ENCODE assay signal across 9 mouse cellular contexts in genomic region chr11:94927771-94928291, GRCm38 (mm10). TPM values are rescaled to one million over a fixed set of nuclear protein-coding genes. Genes with fewer than 3 reads are reported as not detected.
DNase-seq lines count a peak whose midpoint lies in the region; ATAC-seq lines count a peak whose summit lies in the region.
"Had no signal": no experiment of that assay in that cellular context is flagged by ENCODE, and none has a peak within 500 bp of the region (broad histone marks: within the 10 kb centered on the region; RNA-seq: fewer than 3 reads in every experiment).

No protein-coding gene starts in this region.

- peak overlapping the region; percentile 94 for H3K27ac ChIP-seq in kidney, embryonic 16.5 days (ENCODE audit: low read length)
- peak overlapping the region; percentile 83 for H3K27ac ChIP-seq in embryonic facial prominence, embryonic 10.5 days (replicated peaks)
- peak overlapping the region; percentile 86 for H3K27ac ChIP-seq in heart, embryonic 12.5 days (ENCODE audit: poor library complexity, severe bottlenecking)
- H3K27ac ChIP-seq in limb, embryonic 15.5 days, result peak overlapping the region; percentile 95

- no peak for DNase-seq in kidney, postnatal 25 days
- DNase-seq in embryonic facial prominence, embryonic 10.5 days (ENCODE audit: low spot score), result no peak
- no peak for DNase-seq in layer of hippocampus, adult 9-10 months (ENCODE audit: low spot score)
- DNase-seq in neural tube, embryonic 10.5 days (ENCODE audit: extremely low spot score, low spot score), result no peak
- DNase-seq: cerebellum, adult 9-10 months; layer of hippocampus, postnatal 36 days had no signal

- peak overlapping the region; percentile 31 for H3K9ac ChIP-seq in kidney, embryonic 16.5 days (replicated peaks; ENCODE audit: low read length)
- peak overlapping the region; percentile 33; the same call in 1 of the 2 replicates for H3K9ac ChIP-seq in heart, embryonic 12.5 days
- no peak overlapping the region for H3K9ac ChIP-seq in limb, embryonic 15.5 days

- no peak overlapping the region for H3K4me3 ChIP-seq in kidney, embryonic 16.5 days (ENCODE audit: low read length)
- H3K4me3 ChIP-seq in embryonic facial prominence, embryonic 10.5 days, result no peak overlapping the region
- no peak overlapping the region for H3K4me3 ChIP-seq in heart, embryonic 12.5 days
- H3K4me3 ChIP-seq in limb, embryonic 15.5 days, result no peak overlapping the region

- no peaks in the 10 kb centered on the region for H3K36me3 ChIP-seq in kidney, embryonic 16.5 days (ENCODE audit: insufficient read depth, low read length)
- H3K36me3 ChIP-seq in embryonic facial prominence, embryonic 10.5 days (replicated peaks), result no peaks in the 10 kb centered on the region
- H3K36me3 ChIP-seq in heart, embryonic 12.5 days, result no peaks in the 10 kb centered on the region
- H3K36me3 ChIP-seq in limb, embryonic 15.5 days, result no peaks in the 10 kb centered on the region

- no peaks in the 10 kb centered on the region for H3K9me3 ChIP-seq in kidney, embryonic 16.5 days (ENCODE audit: low read length)
- no peaks in the 10 kb centered on the region for H3K9me3 ChIP-seq in embryonic facial prominence, embryonic 10.5 days
- H3K9me3 ChIP-seq in heart, embryonic 12.5 days (replicated peaks), result no peaks in the 10 kb centered on the region
- no peaks in the 10 kb centered on the region for H3K9me3 ChIP-seq in limb, embryonic 15.5 days

- 15% methylated on average over 5 of the region's 5 CpGs for WGBS in kidney, embryonic 16.5 days
- WGBS in embryonic facial prominence, embryonic 10.5 days, result 31% methylated on average over 5 of the region's 5 CpGs
- WGBS in heart, embryonic 12.5 days, result 4% methylated on average over 5 of the region's 5 CpGs
- 14% methylated on average over 5 of the region's 5 CpGs for WGBS in limb, embryonic 15.5 days

- H3K4me2 ChIP-seq in kidney, embryonic 16.5 days (replicated peaks; ENCODE audit: low read depth, low read length), result no peak overlapping the region
- peak overlapping the region; percentile 15; the same call in 1 of the 2 replicates for H3K4me2 ChIP-seq in heart, embryonic 12.5 days
- H3K4me2 ChIP-seq in limb, embryonic 15.5 days, result no peak overlapping the region

- peak; percentile 13; the same call in 1 of the 2 replicates for ATAC-seq in kidney, embryonic 16.5 days (ENCODE audit: low FRiP score, low TSS enrichment)
- ATAC-seq in heart, embryonic 12.5 days (ENCODE audit: insufficient number of reproducible peaks, low FRiP score), result no peak; the same call in 1 of the 2 replicates
- ATAC-seq in limb, embryonic 15.5 days (ENCODE audit: insufficient number of reproducible peaks, low FRiP score, low TSS enrichment, low read depth), result no peak

- H3K4me1 ChIP-seq in kidney, embryonic 16.5 days (ENCODE audit: insufficient read depth, low read length), result peaks cover 45% of the 10 kb centered on the region
- peaks cover 51% of the 10 kb centered on the region for H3K4me1 ChIP-seq in embryonic facial prominence, embryonic 10.5 days
- peaks cover 38% of the 10 kb centered on the region for H3K4me1 ChIP-seq in heart, embryonic 12.5 days (replicated peaks)
- peaks cover 53% of the 10 kb centered on the region for H3K4me1 ChIP-seq in limb, embryonic 15.5 days

- H3K27me3 ChIP-seq in kidney, embryonic 16.5 days (ENCODE audit: insufficient read depth, low read length), result no peaks in the 10 kb centered on the region
- H3K27me3 ChIP-seq in embryonic facial prominence, embryonic 10.5 days (replicated peaks; ENCODE audit: low read depth, poor library complexity, severe bottlenecking), result peaks cover 16% of the 10 kb centered on the region
- peaks cover 9% of the 10 kb centered on the region for H3K27me3 ChIP-seq in heart, embryonic 12.5 days (replicated peaks)
- H3K27me3 ChIP-seq in limb, embryonic 15.5 days, result no peaks in the 10 kb centered on the region

RNA-seq across cellular contexts. Expression of gene Col1a1, which starts 8.2 kb away (rescaled TPM):
- polyA plus RNA-seq in kidney, embryonic 16.5 days (2015; fragmentation: Nextera tagmentation; extraction: Ambion mirVana), result 869 and 941 TPM in 2 replicates
- 61.5 and 88.8 TPM in 2 replicates for polyA plus RNA-seq in embryonic facial prominence, embryonic 10.5 days (2016; fragmentation: Nextera tagmentation; extraction: Ambion mirVana)
- polyA plus RNA-seq in heart, embryonic 12.5 days (2016; fragmentation: Nextera tagmentation; extraction: Ambion mirVana), result 404 and 446 TPM in 2 replicates
- polyA plus RNA-seq in limb, embryonic 15.5 days (2015; fragmentation: Nextera tagmentation; extraction: Ambion mirVana), result 4,882 and 5,832 TPM in 2 replicates

RNA-seq across cellular contexts. Expression of gene Hils1, which starts 39.6 kb away (rescaled TPM):
- polyA plus RNA-seq in kidney, embryonic 16.5 days (2015; fragmentation: Nextera tagmentation; extraction: Ambion mirVana), result not detected in 2 replicates
- polyA plus RNA-seq in embryonic facial prominence, embryonic 10.5 days (2016; fragmentation: Nextera tagmentation; extraction: Ambion mirVana), result not detected in 2 replicates
- 0.30 TPM in 1 of 2 replicates, not detected in the other for polyA plus RNA-seq in heart, embryonic 12.5 days (2016; fragmentation: Nextera tagmentation; extraction: Ambion mirVana)
- polyA plus RNA-seq in limb, embryonic 15.5 days (2015; fragmentation: Nextera tagmentation; extraction: Ambion mirVana), result 0.42 TPM in 1 of 2 replicates, not detected in the other

RNA-seq across cellular contexts. Expression of gene Sgca, which starts 48.3 kb away (rescaled TPM):
- 0.19 and 0.71 TPM in 2 replicates for polyA plus RNA-seq in kidney, embryonic 16.5 days (2015; fragmentation: Nextera tagmentation; extraction: Ambion mirVana)
- 0.17 TPM in 1 of 2 replicates, not detected in the other for polyA plus RNA-seq in embryonic facial prominence, embryonic 10.5 days (2016; fragmentation: Nextera tagmentation; extraction: Ambion mirVana)
- polyA plus RNA-seq in heart, embryonic 12.5 days (2016; fragmentation: Nextera tagmentation; extraction: Ambion mirVana), result 20.6 and 26.6 TPM in 2 replicates
- 7.5 and 18.9 TPM in 2 replicates for polyA plus RNA-seq in limb, embryonic 15.5 days (2015; fragmentation: Nextera tagmentation; extraction: Ambion mirVana)
